Mouse (Mus musculus) inflammation-experienced regulatory T-cells, adult 16 weeks (primary cell): Measurements from ENCODE around the gene Gm14412. TPM values are rescaled to one million over a fixed set of nuclear protein-coding genes. Genes with fewer than 3 reads are reported as not detected.

Experiments used
- polyA plus RNA-seq: library from polyadenylated mRNA; unstranded; fragments of 100-300 nt; shearing (Covaris generic); gene quantifications from one replicate; pipeline ENCODE4 v1.2.1, GENCODE M21; 2017

Gm14412 gene
- not detected for polyA plus RNA-seq

GRCm38 (mm10) chr2:177324257-177324733 is at the start of gene Gm14412:
TSS of gene Gm14412 (minus strand) at chr2:177324307.

GRCm38 (mm10) chr2:177266936-177267335 is 57.2 kb downstream of the Gm14412 start, which contains the start of gene Gm14409:
TSS of gene Gm14409 (minus strand) at chr2:177267036.

Other genes with a start within 250 kb of the Gm14412 start
- gene Gm14401, start 250.0 kb downstream of the Gm14412 start, polyA plus RNA-seq, result 0.48 TPM
- 10.4 TPM for gene Gm14410, start 117.9 kb downstream of the Gm14412 start, polyA plus RNA-seq
- gene Gm14409, start 57.3 kb downstream of the Gm14412 start, polyA plus RNA-seq, result not detected
- gene Gm14418, start 74.0 kb upstream of the Gm14412 start, polyA plus RNA-seq, result 0.96 TPM
- 11.5 TPM for gene Zfp970, start 140.4 kb upstream of the Gm14412 start, polyA plus RNA-seq
- gene Gm14403, start 173.9 kb upstream of the Gm14412 start, polyA plus RNA-seq, result 0.62 TPM